18 mouse cellular contexts compared by ENCODE assay signal in the genomic region with DNA sequence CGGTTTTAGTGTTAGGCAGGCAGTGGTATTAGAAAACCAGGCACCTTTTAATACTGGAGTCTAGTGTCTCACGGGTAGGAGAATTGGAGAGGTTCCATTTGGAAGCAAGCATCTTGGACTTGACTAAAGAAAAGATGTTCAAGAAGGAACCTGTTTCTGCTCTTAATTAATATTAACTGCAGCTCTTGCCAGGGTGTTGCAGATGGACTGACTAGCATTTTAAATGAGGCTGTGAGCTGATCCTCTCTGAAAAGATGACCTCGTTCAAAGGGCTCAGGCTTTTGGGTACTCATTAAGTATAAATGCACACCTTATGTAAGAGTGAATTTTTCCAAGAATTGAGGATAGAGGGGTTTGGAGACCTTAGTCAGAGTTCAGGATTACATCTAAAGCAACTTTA.
DNase-seq lines count a peak whose midpoint lies in the region.
"Had no signal": no experiment of that assay in that cellular context is flagged by ENCODE, and none has a peak within 500 bp of the region (broad histone marks: within the 10 kb centered on the region; RNA-seq: fewer than 3 reads in every experiment).

No protein-coding gene starts in this region.

- peak; percentile 30 for DNase-seq in cerebellum, adult 8-10 months
- no peak for DNase-seq in cerebellum, postnatal 4 days (ENCODE audit: low spot score in 2 of 2)
- DNase-seq in kidney, adult 9 months, result peak; percentile 93
- no peak for DNase-seq in kidney, adult 18-20 months
- DNase-seq in brain, adult 2 months (ENCODE audit: low read depth, low spot score), result peak; percentile 53
- DNase-seq in cerebellum, adult 9-11 months, result peak; percentile 48
- DNase-seq in MN1 (ENCODE audit: low spot score), result no peak
- DNase-seq in left cerebral cortex, adult 9 months (ENCODE audit: low spot score in 2 of 2), result no peak
- DNase-seq: adrenal gland, postnatal 25 days; gastrocnemius, postnatal 14 days; heart, adult 11 months; heart, postnatal 36 days; left cerebral cortex, postnatal 4 days; liver, postnatal 0 days; lung, postnatal 36 days; right cerebral cortex, postnatal 4 days; thymus, adult 18-20 months; thymus, postnatal 25 days had no signal

Comparison
In these comparisons a context has a peak if more than half of its experiments do, and no peak if none do; other contexts are left out.
1. DNase-seq: peak in cerebellum, adult 8-10 months (single experiment), kidney, adult 9 months (single experiment), brain, adult 2 months (single experiment) and cerebellum, adult 9-11 months (single experiment); none in cerebellum, postnatal 4 days (0 of 2), kidney, adult 18-20 months (single experiment), MN1 (single experiment) and left cerebral cortex, adult 9 months (0 of 2).